Mouse (Mus musculus): ENCODE results near the gene Tubgcp2.

Gene Tubgcp2

DNA sequence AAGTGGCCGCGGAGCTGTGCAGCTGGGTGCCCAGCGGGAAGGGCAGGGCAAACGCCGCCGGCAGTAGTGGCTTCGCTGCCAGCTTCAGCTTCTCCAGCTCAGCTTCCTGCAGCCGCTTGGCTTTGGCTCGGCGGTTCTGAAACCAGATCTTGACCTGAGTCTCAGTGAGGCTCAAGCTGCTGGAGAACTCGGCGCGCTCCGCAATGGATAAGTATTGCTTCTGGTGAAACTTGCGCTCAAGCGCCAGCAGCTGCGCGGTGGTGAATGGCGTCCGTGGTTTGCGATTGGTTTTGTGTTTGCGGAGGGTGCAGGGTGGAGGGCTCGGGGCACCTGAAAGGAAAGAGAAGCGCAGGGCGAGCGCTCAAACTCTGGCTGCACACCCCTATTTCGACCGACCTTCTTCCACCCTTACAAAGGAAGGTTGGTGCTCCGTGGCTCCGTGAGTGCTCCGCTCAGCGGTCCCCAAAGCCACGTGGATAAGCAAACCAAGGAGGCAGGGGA, 11.4 kb upstream of the Tubgcp2 start:
- peak; percentile 41; the same call in 1 of the 2 replicates for ATAC-seq (ENCODE audit: low TSS enrichment)

DNA sequence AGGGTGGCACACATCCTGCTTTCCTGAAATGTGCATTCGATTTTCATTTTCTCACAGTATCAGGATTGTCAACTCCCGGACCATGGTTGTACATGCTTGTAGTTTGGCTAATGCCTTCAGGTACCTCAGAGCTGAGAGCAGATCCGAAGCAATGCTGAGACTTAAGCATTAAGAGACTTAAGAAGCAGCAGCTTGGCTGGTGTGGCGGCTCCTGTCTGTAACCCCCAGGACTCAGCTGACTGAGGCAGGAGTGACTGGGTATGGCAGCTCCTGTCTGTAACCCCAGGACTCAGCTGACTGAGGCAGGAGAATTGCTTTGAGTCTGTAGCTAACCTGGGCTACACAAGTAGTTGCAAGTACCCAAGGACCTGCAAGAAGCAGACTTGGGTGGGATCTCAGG, 9.1 kb upstream of the Tubgcp2 start:
- ATAC-seq (ENCODE audit: low TSS enrichment): no peak

DNA sequence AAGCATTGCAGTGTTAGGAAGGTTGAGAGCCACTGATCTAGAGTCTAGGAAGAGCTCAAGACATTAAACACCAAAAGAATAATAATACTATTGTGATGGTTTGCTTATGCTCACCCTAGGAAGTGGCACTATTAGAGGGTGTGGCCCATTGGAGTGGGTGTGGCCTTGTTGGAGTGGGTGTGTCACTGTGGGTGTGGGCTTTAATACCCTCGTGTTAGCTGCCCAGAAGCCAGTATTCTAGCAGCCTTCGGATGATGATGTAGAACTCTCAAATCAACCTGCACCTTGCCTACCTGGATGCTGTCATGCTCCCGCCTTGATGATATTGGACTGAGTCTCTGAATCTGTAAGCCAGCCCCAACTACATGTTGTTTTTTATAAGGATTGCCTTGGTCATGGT, 6.3 kb upstream of the Tubgcp2 start:
- ATAC-seq (ENCODE audit: low TSS enrichment): no peak

DNA sequence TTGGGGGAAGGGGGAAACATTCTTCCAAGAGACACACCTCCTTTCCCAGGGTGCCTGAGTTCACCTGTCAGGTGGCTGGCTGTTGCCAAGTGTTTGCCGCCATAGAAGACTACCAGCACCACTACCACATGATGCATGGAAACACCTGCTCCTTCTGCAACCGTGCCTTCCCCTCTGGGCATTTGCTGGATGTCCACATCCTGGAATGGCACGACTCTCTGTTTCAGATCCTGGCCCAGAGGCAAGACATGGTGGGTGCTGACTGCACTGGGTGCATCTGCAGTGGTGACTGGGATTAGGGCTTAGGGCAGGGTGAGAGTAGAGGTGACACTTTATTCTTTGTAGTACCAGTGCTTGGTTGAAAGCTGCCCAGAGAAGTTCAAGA, 694 bp upstream of the Tubgcp2 start:
- ATAC-seq (ENCODE audit: low TSS enrichment): no peak

DNA sequence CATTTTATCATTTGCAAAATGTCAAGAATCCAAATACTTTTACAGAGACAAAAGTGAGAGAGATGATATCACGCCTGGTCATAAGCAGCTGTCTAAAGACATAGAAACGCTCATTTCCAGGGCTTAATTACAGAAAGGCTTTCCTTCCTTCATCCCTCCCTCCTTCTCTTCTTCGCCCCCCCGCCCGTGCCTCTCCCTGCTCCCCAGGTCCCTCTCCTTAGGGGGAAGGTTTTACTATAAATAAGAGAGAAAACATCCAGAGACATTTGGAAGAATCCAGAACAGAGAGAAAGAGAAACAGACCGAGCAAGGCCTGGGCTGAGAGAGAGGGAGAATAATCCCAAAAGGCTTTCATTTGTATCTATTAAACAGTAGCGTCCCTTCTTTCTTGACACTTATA, 1.0 kb downstream of the Tubgcp2 start:
- ATAC-seq (ENCODE audit: low TSS enrichment): no peak

DNA sequence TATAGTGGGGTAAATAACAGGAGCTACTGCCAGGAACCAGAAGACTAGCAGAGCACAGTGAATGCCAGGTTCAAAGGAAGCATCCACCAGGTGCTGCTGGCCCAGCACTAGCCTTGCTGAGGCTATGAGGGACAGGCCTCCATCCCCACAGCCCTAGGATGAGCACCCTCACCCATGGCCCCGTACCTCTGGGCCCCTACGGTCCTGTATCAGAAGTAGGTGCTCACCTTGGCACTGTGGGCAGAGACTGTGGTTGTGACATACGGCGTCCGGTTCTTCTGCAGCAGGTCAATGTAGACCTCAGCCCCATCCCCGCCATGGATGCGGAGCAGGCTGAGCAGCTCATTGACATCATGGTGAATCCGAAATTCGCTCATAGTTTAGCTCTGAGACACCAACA, 3.1 kb downstream of the Tubgcp2 start:
- no peak for ATAC-seq (ENCODE audit: low TSS enrichment)

DNA sequence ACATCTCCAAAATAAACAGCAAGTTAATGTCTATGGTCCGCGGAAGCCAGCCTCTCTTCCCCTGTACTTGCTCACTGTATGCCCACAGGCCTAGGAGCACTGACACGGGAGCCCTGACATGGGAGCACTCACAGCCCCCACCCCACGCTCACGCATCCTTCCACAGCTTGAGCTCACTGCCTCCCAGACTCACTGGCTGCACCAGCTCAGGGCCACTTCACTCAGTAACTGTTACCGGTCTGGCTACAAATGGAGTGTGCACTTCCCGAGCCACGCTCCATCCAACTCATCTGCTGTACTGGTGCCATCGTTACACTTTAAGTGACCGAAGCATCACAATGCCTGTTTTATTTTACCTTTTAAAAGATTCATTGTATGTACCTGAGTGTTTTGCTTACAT, 4.1 kb downstream of the Tubgcp2 start:
- ATAC-seq (ENCODE audit: low TSS enrichment): no peak

DNA sequence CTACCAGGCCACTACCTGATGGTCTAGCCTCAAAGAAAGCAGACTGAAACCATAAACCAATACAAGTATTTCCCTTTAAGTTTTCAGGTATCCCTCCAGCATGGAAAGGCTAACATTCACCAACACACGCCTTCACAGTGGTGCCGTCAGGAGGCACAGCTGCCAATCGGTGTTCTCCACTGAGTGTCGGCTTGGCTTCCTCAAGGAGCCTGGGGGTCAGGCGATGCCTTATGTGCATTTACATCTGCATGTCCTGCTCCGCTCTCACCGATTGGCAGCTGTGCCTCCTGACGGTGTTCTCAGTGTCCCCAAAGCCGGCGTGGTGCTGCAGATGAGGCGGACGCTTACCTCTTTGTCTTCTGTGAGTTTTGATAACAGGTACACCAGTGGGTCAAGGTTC, 4.7 kb downstream of the Tubgcp2 start:
- ATAC-seq (ENCODE audit: low TSS enrichment): no peak

DNA sequence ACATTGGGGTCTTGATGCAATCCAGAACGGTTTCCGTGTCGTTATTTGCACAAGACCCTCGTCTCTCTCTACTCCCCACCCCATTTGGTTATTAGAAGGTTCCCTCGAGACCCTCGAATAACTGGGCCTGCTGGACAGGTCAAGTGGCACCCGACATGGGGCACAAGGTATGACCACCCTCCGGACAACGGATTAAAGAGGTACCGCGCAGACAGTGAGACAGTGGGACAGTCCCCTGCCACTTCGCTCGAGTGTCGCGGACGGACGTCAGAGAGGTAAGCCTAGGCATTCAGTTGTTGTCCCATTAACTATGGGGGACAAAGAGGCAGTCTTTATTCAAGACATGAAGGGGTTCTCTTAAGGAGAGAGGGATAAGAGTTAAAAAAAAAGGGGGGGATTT, 25.1 kb downstream of the Tubgcp2 start:
- ATAC-seq (ENCODE audit: low TSS enrichment): no peak

DNA sequence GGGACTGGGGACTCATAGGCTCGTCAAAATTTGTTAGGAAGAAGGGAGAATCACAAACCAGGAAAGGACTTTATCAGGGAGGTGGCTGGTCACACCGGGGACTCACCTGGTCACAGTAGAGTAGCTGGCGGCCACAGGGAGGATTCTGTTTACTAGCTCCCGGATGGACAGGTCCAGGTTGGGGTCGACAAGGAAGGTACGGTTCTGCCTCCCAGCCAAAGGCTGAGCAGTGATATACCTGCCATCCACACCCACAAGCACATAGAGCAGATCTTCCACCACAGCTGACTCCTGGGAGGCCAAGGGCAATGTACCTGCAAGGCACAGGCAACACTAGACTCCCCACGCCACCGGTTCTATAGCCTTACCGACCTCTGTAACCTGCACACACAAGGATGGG, 28.7 kb downstream of the Tubgcp2 start:
- no peak for ATAC-seq (ENCODE audit: low TSS enrichment)

DNA sequence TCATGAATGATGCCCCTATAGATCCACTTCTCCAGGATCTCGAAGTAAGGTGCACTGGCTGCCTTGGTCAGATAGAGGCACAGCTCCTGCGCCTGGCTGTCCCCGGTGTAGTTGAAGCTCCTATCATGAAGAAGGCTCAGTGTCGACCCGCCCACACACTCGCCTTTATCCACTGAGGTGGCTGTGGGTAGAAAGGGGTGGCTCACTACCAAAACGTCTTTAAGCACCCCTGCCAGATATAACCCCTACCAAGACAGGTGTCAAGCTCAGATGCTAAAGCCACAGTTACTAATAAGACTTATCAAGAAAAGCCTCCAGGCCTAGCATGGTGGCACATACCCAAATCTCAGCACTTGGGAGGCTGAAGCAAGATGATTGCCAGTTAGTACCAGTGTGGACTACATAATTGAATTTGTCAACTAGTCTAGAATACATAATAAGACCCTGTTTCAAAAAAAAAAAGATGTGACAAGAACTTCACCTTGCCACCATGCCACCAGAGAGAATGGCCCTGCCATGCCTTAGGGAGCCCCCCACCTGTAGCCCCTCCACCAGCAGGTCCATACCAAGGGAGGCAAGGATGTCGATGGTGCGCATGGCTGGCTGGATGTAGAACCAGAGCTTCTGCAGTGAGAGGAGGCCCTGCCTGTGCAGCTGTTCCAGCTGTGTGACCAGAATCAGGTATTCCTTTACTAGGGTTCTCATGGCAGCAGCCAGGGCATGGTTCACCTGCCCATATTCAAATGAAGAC, 29.4 kb downstream of the Tubgcp2 start:
- no peak for ATAC-seq (ENCODE audit: low TSS enrichment)

DNA sequence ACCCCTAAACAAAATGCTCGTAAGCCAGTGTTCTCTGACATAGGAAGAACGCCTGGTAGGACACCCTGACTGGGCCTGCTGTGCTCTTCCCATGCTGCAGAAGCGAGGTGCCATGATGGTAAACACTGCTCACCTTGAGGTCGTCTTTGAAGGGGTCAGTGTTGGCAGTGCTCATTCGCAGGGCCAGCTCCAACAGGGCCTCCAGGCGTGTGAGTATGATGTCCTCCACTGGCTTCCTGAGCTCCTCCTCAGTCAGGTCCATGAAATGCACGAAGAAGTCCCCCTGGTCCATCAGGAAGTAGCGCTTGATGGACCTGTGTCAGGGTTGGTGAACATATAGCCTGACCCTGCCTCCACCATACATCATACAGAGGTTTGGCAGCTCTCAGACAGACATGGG, 31.8 kb downstream of the Tubgcp2 start:
- ATAC-seq (ENCODE audit: low TSS enrichment): no peak

DNA sequence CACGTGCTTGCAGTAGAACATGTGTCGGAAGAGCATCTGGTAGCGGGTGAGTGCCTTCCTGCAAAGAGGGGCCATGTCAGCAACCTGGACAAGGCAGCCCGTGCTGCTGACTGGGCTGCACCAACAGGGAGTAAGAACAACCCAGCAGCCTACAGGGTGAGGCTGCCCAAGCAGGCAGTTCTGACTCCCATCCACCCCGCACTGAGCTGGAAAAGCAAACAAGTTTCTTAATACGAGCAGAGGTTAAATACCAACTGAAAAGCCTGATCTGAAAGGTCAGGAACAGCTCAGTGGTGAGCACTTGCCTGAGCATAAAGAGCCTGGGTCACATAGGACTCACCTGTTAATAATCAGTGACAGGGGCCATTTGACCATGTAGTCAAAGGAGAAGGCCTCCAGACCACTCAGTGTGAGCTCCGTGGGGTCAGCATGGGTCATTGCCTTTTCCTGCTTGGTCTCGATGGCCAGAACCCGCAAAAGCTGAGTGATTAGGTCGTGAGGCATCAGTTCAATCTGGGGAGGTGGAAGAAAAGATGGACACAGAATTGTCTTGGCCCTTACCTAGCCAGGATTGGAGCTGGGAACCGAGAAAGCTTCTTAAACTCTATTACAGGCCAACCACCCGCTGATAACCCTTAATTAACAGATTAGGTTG, 35.3 kb downstream of the Tubgcp2 start:
- ATAC-seq (ENCODE audit: low TSS enrichment): no peak

DNA sequence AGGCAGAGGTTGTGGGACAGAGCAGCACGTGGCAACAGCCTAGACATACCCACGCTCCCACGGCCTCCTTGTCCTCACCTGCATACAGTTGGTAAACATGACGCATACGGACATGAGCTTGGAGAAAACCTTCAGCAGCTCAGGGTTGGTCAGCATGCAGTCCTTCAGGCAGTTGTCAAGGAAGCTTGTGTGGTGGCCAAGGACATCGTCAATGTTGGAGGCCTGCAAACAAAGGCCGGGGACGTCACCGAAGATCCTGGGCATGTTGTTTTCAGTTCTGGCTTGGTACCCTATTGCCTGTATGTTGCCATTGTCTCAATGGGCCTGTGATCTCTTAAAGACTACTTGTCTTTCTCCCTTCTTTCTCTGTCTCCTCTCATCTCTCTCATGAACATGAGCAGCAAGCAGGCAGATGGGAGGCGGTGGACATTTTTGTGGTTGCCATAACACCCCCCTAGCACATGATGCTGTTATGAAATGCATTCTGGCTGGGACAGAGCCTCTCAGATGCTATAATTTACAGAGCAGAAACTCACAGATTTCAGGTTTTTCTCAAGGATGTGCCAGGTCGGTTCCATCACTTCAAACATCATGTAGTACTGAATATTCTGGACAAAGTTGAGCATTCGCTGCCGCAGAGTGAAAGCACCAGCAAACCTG, 37.6 kb downstream of the Tubgcp2 start:
- peak; percentile 75 for ATAC-seq (ENCODE audit: low TSS enrichment)

DNA sequence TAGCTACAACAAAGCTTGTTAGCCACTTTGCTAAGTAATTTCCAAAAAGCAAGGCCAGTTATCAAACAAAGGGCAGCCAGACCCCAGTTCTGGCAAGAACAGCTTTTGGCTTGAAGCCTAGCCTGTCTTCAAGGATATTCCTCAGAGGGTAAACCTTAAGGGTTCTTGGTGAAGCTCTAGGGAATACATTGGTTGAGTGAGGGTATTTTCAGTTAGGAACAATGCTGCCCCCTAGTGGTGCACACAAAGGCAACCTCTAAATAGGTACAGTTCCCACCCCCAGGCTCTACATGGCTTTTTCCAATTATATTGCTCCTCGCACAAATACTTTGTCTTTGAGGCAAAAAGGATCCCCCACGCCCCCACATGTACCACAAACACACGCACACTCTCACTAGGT, 41.8 kb downstream of the Tubgcp2 start:
- peak; percentile 50 for ATAC-seq (ENCODE audit: low TSS enrichment)

DNA sequence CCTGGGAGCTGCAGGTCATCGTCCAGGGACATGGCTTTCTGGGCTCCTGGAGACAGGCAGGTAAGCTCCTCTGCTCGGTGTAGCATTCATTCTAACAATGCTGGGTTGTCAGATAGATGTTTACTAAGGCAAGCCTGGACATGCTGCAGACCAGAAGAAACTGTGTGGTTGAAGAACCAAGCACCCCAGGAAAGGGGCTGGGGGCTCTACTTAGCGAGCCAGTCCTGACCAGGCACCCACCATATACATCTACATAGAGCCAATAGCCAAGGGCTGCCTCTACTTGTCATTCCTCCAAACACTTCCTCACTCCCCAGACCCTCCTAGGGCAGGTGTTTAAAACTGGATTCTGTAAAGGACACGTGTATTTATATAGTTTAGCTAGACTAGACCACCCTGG, 42.3 kb downstream of the Tubgcp2 start:
- no peak for ATAC-seq (ENCODE audit: low TSS enrichment)

DNA sequence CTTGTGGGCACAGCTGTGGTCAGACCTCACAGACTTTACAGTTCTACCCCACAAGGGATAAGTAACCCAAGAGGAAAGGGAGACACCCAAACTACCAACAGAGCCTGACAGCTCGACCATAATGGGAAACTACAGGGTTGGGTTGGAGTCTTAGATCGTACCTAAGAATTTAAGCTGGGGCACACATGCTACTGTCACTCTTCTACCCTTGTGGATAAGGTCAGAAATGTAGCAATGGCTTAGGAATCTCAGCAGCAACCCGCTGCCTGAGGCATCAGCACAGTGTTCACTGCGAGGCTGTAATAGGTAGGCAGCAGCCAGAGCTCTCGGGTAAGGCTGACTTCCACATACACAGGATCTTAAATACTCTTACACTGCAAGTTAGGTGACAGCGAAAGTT, 42.9 kb downstream of the Tubgcp2 start:
- no peak for ATAC-seq (ENCODE audit: low TSS enrichment)

DNA sequence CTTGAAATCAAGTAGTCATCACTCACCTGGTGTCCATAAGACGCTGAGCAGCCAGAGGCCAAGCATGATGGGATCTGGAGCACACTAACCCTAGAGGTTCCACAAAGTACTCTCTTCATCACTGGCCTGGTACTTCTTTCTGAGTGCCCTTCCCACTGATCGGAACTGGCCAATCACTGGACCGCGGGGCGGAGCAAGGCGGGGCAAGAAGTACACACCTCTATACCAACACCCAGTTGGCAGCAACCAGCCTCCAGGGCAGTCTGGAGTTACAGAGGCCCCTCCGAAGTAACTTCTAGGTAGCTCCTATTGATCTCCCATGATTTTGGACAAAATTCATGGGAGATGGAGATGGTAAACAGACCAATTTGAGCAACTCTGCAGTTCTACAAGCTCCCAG, 44.1 kb downstream of the Tubgcp2 start, which contains the start of gene Adam8:
Gene Adam8, minus strand, starts transcription at position 157 of the 400 bp plus-strand sequence.
- ATAC-seq (ENCODE audit: low TSS enrichment): no peak

DNA sequence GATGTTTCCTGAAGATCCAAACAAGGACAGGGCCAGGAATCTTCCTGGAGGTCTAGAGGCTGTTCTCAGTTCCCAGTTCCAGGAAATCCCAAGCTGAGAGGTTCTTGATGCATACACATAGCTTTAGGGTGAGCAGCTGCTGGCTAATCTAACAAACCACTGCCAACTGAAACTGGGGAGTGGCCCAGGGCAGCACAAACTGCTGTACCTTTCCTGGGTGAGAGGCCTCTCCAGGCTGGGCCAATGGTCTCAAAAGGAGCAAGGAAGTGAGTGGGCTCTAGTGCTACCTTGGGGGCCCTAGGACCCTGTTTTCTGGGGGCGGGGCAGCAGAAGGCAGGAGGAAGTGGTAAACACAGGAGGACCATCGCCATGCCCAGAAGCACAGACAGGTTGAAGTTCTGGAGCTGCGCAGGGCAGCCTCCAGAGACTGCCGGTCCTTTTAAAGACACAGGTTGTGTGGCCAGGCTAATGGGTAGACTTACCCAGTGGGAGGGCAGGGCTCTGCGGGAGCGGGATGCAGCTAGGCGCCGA, 45.5 kb downstream of the Tubgcp2 start:
- no peak for ATAC-seq (ENCODE audit: low TSS enrichment)

DNA sequence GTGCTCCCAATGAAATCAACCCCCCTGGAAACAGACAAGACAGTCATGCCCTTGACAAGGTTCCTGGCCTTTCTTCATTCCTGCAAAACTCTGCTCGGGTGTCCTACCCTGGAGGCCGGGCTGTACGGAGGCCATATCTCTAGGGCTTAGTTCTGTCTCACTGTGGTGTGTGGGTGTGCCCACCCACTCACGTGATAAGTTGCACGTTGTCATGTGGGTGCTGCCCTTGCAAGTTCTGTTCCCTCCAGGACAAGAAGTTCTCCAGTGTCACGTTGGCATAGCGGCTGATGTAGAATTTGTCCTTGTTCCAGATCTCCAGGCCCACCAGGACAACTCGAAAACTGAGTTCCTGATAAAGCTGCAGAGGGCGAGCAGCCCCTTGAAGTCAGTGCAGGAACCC, 48.2 kb downstream of the Tubgcp2 start:
- ATAC-seq (ENCODE audit: low TSS enrichment): no peak

DNA sequence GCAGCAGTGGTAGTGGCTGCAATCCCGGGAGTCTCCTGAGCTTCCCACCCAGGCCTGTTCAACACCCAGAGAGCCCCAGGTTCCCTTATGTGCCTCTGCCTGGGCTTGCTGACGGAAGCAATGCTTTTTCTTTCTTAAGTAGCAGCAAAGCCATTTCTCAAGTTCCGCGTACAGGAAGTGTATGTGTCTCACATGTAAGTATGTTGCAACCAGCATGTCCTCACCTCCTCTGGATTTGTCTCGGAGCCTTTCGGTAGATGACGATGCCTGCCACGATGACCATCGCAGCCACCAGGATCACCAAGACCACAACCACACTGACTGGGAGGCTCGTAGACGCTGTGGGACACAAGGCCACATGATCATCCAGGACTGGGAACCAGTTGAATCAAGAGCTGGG, 52.0 kb downstream of the Tubgcp2 start:
- ATAC-seq (ENCODE audit: low TSS enrichment): no peak

DNA sequence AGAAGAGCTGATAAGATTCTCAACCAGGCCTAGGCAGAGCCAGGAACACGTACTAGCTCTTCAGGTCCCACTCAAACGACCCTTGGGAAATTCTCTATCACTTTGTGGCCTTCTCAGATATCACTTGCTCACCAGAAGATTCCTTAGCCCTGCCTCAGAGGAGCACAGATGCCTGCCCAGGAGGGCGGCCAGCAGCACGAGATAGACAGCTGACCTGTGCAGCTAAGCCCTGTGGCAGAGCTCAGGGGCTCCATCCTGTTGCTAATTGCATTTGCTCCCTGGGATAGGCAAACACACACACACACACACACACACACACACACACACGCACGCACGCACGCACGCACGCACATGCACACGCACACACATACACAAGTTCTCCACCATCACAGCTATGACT, 54.4 kb downstream of the Tubgcp2 start:
- ATAC-seq (ENCODE audit: low TSS enrichment): no peak

DNA sequence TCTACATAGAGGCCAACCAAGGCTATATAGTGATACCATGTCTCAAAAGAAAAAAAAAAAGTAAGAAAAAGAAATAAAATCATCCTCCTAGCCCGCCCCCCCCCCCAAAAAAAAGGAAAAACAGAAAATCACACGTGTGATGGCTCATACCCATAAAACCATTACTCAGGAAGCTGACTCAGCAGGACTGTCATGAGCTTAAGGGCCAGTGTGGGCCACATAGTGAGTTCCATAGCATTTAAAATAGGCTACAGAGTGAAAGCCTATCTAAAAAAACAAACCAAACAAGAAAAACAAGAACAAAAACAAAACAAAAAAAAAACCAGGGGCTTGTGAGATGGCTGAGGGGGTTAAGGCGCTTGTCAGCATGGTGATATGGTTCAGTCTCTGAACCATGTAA, 55.7 kb downstream of the Tubgcp2 start:
- ATAC-seq (ENCODE audit: low TSS enrichment): no peak

All from frontal cortex, adult (tissue).